Comparison of ENCODE assay signal across 8 mouse cellular contexts in the genomic region with DNA sequence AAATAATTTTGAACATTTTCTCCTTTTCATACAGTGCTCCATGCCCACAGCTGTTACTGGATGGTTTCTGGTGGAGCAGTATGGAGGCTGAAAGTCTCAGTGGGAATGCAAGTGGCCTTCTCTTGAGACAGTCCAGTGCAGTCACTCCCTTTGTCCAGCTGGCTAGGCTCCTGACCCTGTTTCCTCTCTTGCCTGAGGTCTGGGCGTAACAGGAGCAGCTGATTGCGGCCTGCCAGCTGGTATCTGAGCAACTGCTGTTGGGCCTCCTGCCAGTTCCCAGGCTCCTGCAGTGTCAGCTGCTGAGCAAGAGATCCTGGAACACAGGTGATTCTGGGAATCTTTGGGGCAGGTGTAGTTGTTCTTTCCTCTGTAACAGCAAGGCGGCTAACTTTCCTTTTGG.
DNase-seq lines count a peak whose midpoint lies in the region; ATAC-seq and TF ChIP-seq lines count a peak whose summit lies in the region.

No protein-coding gene starts in this region.

- H3K4me2 ChIP-seq in forebrain, embryonic 14.5 days (ENCODE audit: low read length), result no peak overlapping the region
- no peak overlapping the region for H3K4me2 ChIP-seq in forebrain, embryonic 16.5 days (ENCODE audit: low read length)
- no peak overlapping the region for H3K4me2 ChIP-seq in heart, embryonic 15.5 days
- no peak overlapping the region for H3K4me2 ChIP-seq in liver, postnatal 0 days (ENCODE audit: low read depth, low read length)
- no peak overlapping the region for H3K4me2 ChIP-seq in forebrain, embryonic 11.5 days (ENCODE audit: low read depth, low read length, severe bottlenecking)

- no peak overlapping the region for H3K9ac ChIP-seq in forebrain, embryonic 14.5 days (ENCODE audit: low read length)
- no peak overlapping the region for H3K9ac ChIP-seq in forebrain, embryonic 16.5 days (replicated peaks; ENCODE audit: low read depth, low read length)
- H3K9ac ChIP-seq in heart, embryonic 15.5 days, result no peak overlapping the region
- no peak overlapping the region for H3K9ac ChIP-seq in liver, postnatal 0 days (replicated peaks)
- H3K9ac ChIP-seq in forebrain, embryonic 11.5 days (ENCODE audit: low read length), result no peak overlapping the region

- no peak overlapping the region for H3K4me3 ChIP-seq in forebrain, embryonic 14.5 days (ENCODE audit: low read depth, low read length)
- H3K4me3 ChIP-seq in forebrain, embryonic 16.5 days (replicated peaks; ENCODE audit: low read length), result no peak overlapping the region
- H3K4me3 ChIP-seq in heart, embryonic 15.5 days, result no peak overlapping the region
- no peak overlapping the region for H3K4me3 ChIP-seq in liver, postnatal 0 days (ENCODE audit: low read depth, low read length)
- H3K4me3 ChIP-seq in forebrain, embryonic 11.5 days (ENCODE audit: low read depth, low read length), result no peak overlapping the region

- peak; percentile 7 for DNase-seq in forebrain, embryonic 14.5 days (ENCODE audit: low spot score)
- DNase-seq in right cerebral cortex, adult 18-20 months, result peak; percentile 18
- DNase-seq in right cerebral cortex, postnatal 25 days, result no peak
- DNase-seq in liver, postnatal 0 days, result peak; percentile 15
- DNase-seq in layer of hippocampus, adult 11-12 months (ENCODE audit: low spot score), result no peak
- no peak for DNase-seq in forebrain, embryonic 11.5 days (ENCODE audit: low spot score)

- TF ChIP-seq CTCF in liver, postnatal 0 days (IDR thresholded peaks at IDR 0.05; ENCODE audit: low read depth), result no peak

- ATAC-seq in forebrain, embryonic 14.5 days, result no peak
- no peak for ATAC-seq in forebrain, embryonic 16.5 days
- ATAC-seq in heart, embryonic 15.5 days (replicated peaks; ENCODE audit: insufficient number of reproducible peaks, insufficient read depth, low FRiP score, low read depth), result peak; percentile 62; the same call in 1 of the 2 replicates
- ATAC-seq in liver, postnatal 0 days, result no peak
- ATAC-seq in forebrain, embryonic 11.5 days (replicated peaks; ENCODE audit: low FRiP score), result no peak

- no peaks in the 10 kb centered on the region for H3K9me3 ChIP-seq in forebrain, embryonic 14.5 days (replicated peaks; ENCODE audit: control insufficient read depth, low read length)
- no peaks in the 10 kb centered on the region for H3K9me3 ChIP-seq in forebrain, embryonic 16.5 days (ENCODE audit: control insufficient read depth, low read length)
- no peaks in the 10 kb centered on the region for H3K9me3 ChIP-seq in heart, embryonic 15.5 days (replicated peaks)
- no peaks in the 10 kb centered on the region for H3K9me3 ChIP-seq in liver, postnatal 0 days (ENCODE audit: low read length)
- no peaks in the 10 kb centered on the region for H3K9me3 ChIP-seq in forebrain, embryonic 11.5 days (ENCODE audit: control insufficient read depth, low read length)

- H3K27me3 ChIP-seq in forebrain, embryonic 14.5 days (replicated peaks; ENCODE audit: control insufficient read depth, insufficient read depth, low read length), result no peaks in the 10 kb centered on the region
- H3K27me3 ChIP-seq in forebrain, embryonic 16.5 days (replicated peaks; ENCODE audit: control insufficient read depth, insufficient read depth, low read length), result no peaks in the 10 kb centered on the region
- no peaks in the 10 kb centered on the region for H3K27me3 ChIP-seq in heart, embryonic 15.5 days
- H3K27me3 ChIP-seq in liver, postnatal 0 days (ENCODE audit: insufficient read depth, low read length), result no peaks in the 10 kb centered on the region
- H3K27me3 ChIP-seq in forebrain, embryonic 11.5 days (ENCODE audit: control insufficient read depth, insufficient read depth, low read length), result no peaks in the 10 kb centered on the region

- no peak for TF ChIP-seq EP300 in liver, postnatal 0 days (IDR thresholded peaks at IDR 0.05; ENCODE audit: low read depth)

- H3K4me1 ChIP-seq in forebrain, embryonic 14.5 days (ENCODE audit: control insufficient read depth, insufficient read depth, low read length), result no peaks in the 10 kb centered on the region
- no peaks in the 10 kb centered on the region for H3K4me1 ChIP-seq in forebrain, embryonic 16.5 days (replicated peaks; ENCODE audit: control insufficient read depth, insufficient read depth, low read length)
- peaks cover 4% of the 10 kb centered on the region for H3K4me1 ChIP-seq in heart, embryonic 15.5 days (replicated peaks)
- no peaks in the 10 kb centered on the region for H3K4me1 ChIP-seq in liver, postnatal 0 days (ENCODE audit: insufficient read depth)
- H3K4me1 ChIP-seq in forebrain, embryonic 11.5 days (replicated peaks; ENCODE audit: control insufficient read depth, insufficient read depth, low read length), result no peaks in the 10 kb centered on the region

- 73% methylated on average over 3 of the region's 3 CpGs for WGBS in forebrain, embryonic 14.5 days
- WGBS in forebrain, embryonic 16.5 days, result 67% methylated on average over 3 of the region's 3 CpGs
- 37% methylated on average over 3 of the region's 3 CpGs for WGBS in heart, embryonic 15.5 days
- WGBS in liver, postnatal 0 days (ENCODE audit: insufficient replicate concordance), result 78% methylated on average over 3 of the region's 3 CpGs
- 81% methylated on average over 3 of the region's 3 CpGs for WGBS in forebrain, embryonic 11.5 days

- H3K36me3 ChIP-seq in forebrain, embryonic 14.5 days (ENCODE audit: control insufficient read depth, insufficient read depth, low read length), result no peaks in the 10 kb centered on the region
- no peaks in the 10 kb centered on the region for H3K36me3 ChIP-seq in forebrain, embryonic 16.5 days (ENCODE audit: control insufficient read depth, insufficient read depth)
- H3K36me3 ChIP-seq in heart, embryonic 15.5 days, result no peaks in the 10 kb centered on the region
- H3K36me3 ChIP-seq in liver, postnatal 0 days (replicated peaks; ENCODE audit: insufficient read depth, low read length), result no peaks in the 10 kb centered on the region
- H3K36me3 ChIP-seq in forebrain, embryonic 11.5 days (ENCODE audit: control insufficient read depth, insufficient read depth, low read length), result no peaks in the 10 kb centered on the region

- no peak overlapping the region for H3K27ac ChIP-seq in forebrain, embryonic 14.5 days (ENCODE audit: low read depth, low read length)
- no peak overlapping the region for H3K27ac ChIP-seq in forebrain, embryonic 16.5 days (ENCODE audit: low read length)
- no peak overlapping the region for H3K27ac ChIP-seq in heart, embryonic 15.5 days
- no peak overlapping the region for H3K27ac ChIP-seq in liver, postnatal 0 days (ENCODE audit: low read depth)
- H3K27ac ChIP-seq in forebrain, embryonic 11.5 days (ENCODE audit: low read depth, low read length), result no peak overlapping the region

Comparison
In these comparisons a context has a peak if more than half of its experiments do, and no peak if none do; other contexts are left out.
1. DNase-seq: peak in forebrain, embryonic 14.5 days (single experiment), right cerebral cortex, adult 18-20 months (single experiment) and liver, postnatal 0 days (single experiment); none in right cerebral cortex, postnatal 25 days (single experiment), layer of hippocampus, adult 11-12 months (single experiment) and forebrain, embryonic 11.5 days (single experiment).